Mouse (Mus musculus) embryonic facial prominence, embryonic 12.5 days (tissue): ENCODE measurements around the gene Mdm4. TPM values are rescaled to one million over a fixed set of nuclear protein-coding genes. Genes with fewer than 3 reads are reported as not detected.

ENCODE experiments used
- ATAC-seq: fragments of 200-750 bp; cut with Nextera tagmentation; 2 replicates; pipeline ENCODE4 v1.8.0; 2017; ENCODE audit not compliant: insufficient number of reproducible peaks, insufficient read depth, low FRiP score, low TSS enrichment
- H3K27ac ChIP-seq: fragments of 300-500 bp; sonication (generic); 2 replicates; pipeline ENCODE4 v1.5.1; 2016; ENCODE audit warnings: mild to moderate bottlenecking
- H3K27me3 ChIP-seq: fragments of 300-500 bp; sonication (generic); 2 replicates; pipeline ENCODE4 v1.6.1; 2016; ENCODE audit warnings: mild to moderate bottlenecking, moderate library complexity
- H3K36me3 ChIP-seq: fragments of 300-500 bp; sonication (generic); 2 replicates; pipeline ENCODE4 v1.6.1; 2016; ENCODE audit warnings: mild to moderate bottlenecking
- H3K4me1 ChIP-seq: fragments of 300-500 bp; sonication (generic); 2 replicates; pipeline ENCODE4 v1.6.1; 2016
- H3K4me2 ChIP-seq: fragments of 300-500 bp; sonication (generic); replicated peaks from 2 replicates; pipeline ENCODE4 v1.6.1; 2016; ENCODE audit warnings: mild to moderate bottlenecking, moderate library complexity
- H3K4me3 ChIP-seq: fragments of 300-500 bp; sonication (generic); 2 replicates; pipeline ENCODE4 v1.5.1; 2016; ENCODE audit warnings: mild to moderate bottlenecking
- H3K9ac ChIP-seq: fragments of 300-500 bp; sonication (generic); 2 replicates; pipeline ENCODE4 v1.6.1; 2016; ENCODE audit warnings: mild to moderate bottlenecking, moderate library complexity
- H3K9me3 ChIP-seq: fragments of 300-500 bp; sonication (generic); 2 replicates; pipeline ENCODE4 v1.6.1; 2016; ENCODE audit warnings: mild to moderate bottlenecking, moderate library complexity
- WGBS: fragments of 180-500 bp; shearing (Covaris S2); methylation state at CpG from one replicate; pipeline ENCODE4 v1.1.7; 2016; 5-methylcytosine and 5-hydroxymethylcytosine counted together
- polyA plus RNA-seq: library from polyadenylated mRNA; unstranded; fragments of >200 nt; fragmentation: Nextera tagmentation; extraction: Ambion mirVana; gene quantifications from 2 replicates; pipeline ENCODE4 v1.2.1, GENCODE M21; 2016

Mdm4 gene
- polyA plus RNA-seq, 1 experiment from 2014 or later: 46.9 TPM

DNA sequence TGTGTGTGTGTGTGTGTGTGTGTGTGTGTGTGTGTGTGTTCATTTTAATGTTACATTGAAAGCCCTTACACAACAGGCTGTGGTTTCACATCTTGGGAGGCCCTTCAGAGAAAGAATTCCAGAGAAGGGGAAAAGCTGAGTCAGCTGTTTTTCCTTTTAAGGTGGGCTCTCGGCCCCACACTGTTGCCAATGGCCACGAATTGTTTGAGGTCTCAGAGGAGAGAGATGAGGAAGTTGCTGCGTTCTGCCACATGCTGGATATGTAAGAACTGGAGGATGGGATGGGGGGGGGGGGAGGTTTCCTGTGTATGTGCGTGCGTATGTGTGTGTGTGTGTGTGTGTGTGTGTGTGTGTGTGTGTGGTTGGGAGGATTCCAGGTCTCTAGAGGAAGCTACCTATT is 39.8 kb upstream of the Mdm4 start:
- Histone ChIP-seq H3K9me3 (no peaks in the 10 kb centered on the region), H3K4me1 (peaks cover 23% of the 10 kb centered on the region), H3K9ac (no peak overlapping the region), H3K4me3 (no peak overlapping the region), H3K4me2 (no peak overlapping the region), H3K36me3 (peaks cover 20% of the 10 kb centered on the region), H3K27ac (peak overlapping the region; percentile 69; the same call in 1 of the 2 replicates), H3K27me3 (no peaks in the 10 kb centered on the region)
- 25% methylated on average over 3 of the region's 5 CpGs for WGBS
- no peak for ATAC-seq

DNA sequence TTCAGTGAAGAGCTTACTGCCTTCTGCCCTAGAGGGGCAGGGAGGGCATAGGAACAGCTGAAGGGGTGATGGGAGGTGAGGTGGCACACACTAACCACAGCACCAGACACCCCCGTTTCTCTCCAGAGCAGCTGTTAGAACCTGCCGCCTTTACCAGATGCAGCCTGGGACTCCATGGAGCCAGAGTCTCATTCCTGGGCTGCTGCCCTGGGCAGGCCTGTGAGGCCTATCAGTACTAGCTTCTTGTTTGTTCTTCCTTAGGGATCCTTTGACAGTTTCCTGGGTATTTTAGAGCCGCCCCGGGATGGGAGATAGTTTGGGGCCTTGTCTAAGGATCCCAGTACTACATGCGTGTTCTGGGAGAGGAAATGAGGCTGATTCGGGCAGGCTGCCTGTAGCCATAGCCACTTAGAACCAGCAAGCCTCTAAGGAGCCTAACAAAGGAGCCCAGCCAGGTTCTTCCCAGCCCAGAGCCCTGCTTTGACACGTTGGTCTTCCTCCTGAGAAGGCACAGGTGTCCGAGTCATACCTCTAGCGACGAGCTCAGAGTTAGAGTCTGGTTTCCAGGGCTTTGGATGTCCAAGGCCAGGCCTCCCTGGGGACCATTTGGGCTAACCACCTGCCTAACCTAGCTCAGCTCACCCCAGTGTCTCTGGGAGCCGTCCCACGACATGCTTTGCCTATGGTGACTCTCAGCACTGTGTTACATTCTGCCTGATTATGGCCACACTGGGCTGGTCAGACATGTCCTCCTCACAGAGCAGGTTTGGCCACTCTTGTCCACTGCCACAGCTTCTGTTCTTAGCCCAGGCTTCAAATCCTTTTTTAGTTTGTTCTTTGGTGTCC is 39.1 kb upstream of the Mdm4 start:
- Histone ChIP-seq H3K9me3 (no peaks in the 10 kb centered on the region), H3K27me3 (no peaks in the 10 kb centered on the region), H3K36me3 (peaks cover 20% of the 10 kb centered on the region), H3K4me1 (peaks cover 23% of the 10 kb centered on the region), H3K4me3 (no peak overlapping the region), H3K4me2 (no peak overlapping the region), H3K27ac (peak overlapping the region; percentile 69; the same call in 1 of the 2 replicates), H3K9ac (no peak overlapping the region)
- 78% methylated on average over 12 of the region's 12 CpGs for WGBS
- no peak for ATAC-seq

DNA sequence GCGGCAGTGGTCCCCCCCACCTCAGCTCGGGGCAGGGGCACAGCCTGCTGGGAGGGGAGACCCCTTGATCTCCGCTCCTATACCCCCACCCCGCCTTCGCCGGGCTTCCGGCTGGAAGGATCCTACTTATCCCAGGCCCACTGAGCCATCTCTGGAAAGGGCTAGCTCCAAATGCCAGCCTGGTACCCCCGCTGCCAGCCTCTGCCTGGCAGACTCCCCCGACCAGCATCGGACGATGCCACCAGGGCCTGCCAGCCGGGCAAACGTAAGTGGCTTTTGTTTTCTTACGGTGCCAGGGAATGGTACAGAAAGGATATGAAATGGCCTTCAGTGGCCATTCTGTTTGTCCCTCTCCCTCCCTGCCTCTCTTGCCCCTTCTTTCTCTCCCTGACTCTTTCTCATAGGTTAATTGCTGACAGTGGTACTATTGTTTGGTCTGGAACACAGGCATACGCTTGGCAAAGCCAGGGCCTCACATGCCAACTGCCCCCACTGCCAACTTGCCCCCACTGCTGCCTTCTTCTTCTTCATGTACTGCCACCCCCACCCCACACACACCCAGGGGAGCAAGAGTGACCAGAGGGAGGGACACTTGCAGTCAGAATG is 38.4 kb upstream of the Mdm4 start:
- H3K27ac ChIP-seq: no peak overlapping the region

DNA sequence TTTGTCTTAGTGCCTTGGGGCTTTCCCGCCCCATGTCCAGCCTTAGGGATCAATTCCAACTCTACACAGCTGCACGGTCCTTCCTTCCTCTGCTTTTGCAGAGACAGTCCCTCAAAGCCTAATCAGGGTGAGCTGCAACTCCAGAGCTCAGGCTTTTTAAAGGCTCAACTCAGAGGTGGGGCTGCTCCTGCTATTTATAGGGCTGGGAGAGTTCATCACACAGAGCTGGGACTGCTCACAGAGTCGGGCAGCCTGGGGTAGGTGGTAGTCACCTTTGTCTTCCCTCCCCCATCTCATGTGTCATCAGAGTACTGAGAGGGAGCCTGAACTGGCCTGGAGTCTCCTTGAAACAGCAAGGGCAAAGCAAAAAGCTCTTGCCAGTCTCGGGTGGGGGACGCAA is 37.9 kb upstream of the Mdm4 start:
- ATAC-seq: no peak
- Histone ChIP-seq H3K27me3 (no peaks in the 10 kb centered on the region), H3K9ac (no peak overlapping the region), H3K4me3 (no peak overlapping the region), H3K9me3 (no peaks in the 10 kb centered on the region), H3K4me2 (no peak overlapping the region), H3K36me3 (peaks cover 24% of the 10 kb centered on the region), H3K27ac (no peak overlapping the region), H3K4me1 (peaks cover 20% of the 10 kb centered on the region)
- WGBS: 58% methylated on average over 5 of the region's 5 CpGs

More for the DNA sequence above, 38.4 kb upstream of the Mdm4 start:
- H3K4me3 ChIP-seq: no peak overlapping the region
- H3K27me3 ChIP-seq: no peaks in the 10 kb centered on the region
- no peaks in the 10 kb centered on the region for H3K9me3 ChIP-seq
- peaks cover 22% of the 10 kb centered on the region for H3K36me3 ChIP-seq
- peaks cover 23% of the 10 kb centered on the region for H3K4me1 ChIP-seq
- 92% methylated on average over 15 of the region's 15 CpGs for WGBS
- no peak overlapping the region for H3K9ac ChIP-seq
- no peak for ATAC-seq
- no peak overlapping the region for H3K4me2 ChIP-seq

DNA sequence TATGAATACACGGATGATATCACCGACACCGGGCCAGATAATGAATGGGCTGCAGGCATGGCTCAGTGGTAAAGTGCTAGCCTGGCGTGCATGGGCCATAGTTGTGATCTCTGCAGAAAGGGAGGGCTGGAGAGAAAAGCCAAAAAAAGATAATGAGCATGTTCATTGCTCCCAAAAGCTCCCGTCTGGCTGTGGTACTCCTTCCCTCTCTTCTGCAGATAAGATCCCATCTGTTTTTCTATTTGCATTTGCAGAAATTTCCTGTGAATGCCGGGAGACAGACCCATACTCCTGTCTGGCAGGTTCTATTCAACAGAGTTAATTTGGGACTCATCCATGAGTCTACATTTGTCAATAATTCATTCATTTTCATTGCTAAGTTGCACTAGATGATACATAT is 32.8 kb upstream of the Mdm4 start:
- H3K27me3 ChIP-seq: no peaks in the 10 kb centered on the region
- no peak for ATAC-seq
- peaks cover 9% of the 10 kb centered on the region; the same call in 1 of the 2 replicates for H3K4me1 ChIP-seq
- WGBS: 90% methylated on average over 6 of the region's 6 CpGs
- no peak overlapping the region for H3K9ac ChIP-seq
- H3K4me2 ChIP-seq: no peak overlapping the region
- H3K4me3 ChIP-seq: no peak overlapping the region
- H3K36me3 ChIP-seq: peaks cover 16% of the 10 kb centered on the region
- no peak overlapping the region for H3K27ac ChIP-seq
- H3K9me3 ChIP-seq: no peaks in the 10 kb centered on the region

DNA sequence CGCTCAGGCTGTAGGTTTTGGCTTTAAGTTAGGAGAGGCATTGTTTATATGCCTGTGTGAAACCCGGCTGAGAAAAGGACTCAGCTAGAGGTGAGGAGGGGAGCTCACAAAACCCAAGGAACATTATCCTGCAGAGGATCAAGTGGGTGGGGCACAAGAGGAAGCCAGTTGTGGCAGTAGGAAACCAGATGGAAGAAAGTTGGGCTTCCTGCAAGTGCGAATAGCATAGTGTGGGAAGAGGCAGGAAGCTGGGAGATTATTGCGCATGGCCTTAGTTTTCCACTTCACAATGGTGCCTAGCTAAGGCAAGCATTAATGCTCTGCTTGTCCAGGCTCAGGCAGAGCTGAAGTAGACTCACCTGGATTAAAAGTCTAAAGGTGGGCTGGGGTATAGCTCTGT is 30.3 kb upstream of the Mdm4 start:
- 48% methylated on average over 4 of the region's 4 CpGs for WGBS
- Histone ChIP-seq H3K4me1 (peaks cover 24% of the 10 kb centered on the region), H3K4me2 (no peak overlapping the region), H3K27ac (no peak overlapping the region), H3K9me3 (no peaks in the 10 kb centered on the region), H3K9ac (no peak overlapping the region), H3K4me3 (no peak overlapping the region), H3K27me3 (no peaks in the 10 kb centered on the region), H3K36me3 (0 out of 2 replicates have a peak, but pooled peaks cover 4% of the 10 kb centered on the region)
- no peak for ATAC-seq

DNA sequence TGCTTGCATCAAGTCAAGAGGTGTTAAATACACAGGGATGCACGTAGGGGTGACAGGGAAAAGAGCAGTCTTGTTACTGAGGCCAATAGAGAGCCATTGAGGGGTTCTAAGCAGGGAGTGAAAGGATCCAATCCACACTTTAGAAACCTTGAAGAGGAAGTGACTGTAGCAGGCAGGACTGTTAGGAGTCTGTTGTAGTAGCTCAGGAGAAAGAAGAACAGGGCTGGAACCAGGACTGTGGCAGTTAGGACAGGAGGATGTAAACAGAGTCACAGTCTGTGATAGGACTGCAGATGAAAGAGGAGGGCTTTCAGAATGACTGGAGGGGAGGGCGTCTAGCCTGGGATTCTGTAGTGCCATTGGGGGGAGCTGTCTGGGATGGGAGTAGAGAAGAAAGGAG is 29.2 kb upstream of the Mdm4 start:
- no peak for ATAC-seq
- 0 out of 2 replicates have a peak, but pooled peaks cover 4% of the 10 kb centered on the region for H3K36me3 ChIP-seq
- 48% methylated on average over 2 of the region's 2 CpGs for WGBS
- H3K9ac ChIP-seq: no peak overlapping the region
- H3K4me1 ChIP-seq: peaks cover 24% of the 10 kb centered on the region
- no peak overlapping the region for H3K4me3 ChIP-seq
- H3K9me3 ChIP-seq: no peaks in the 10 kb centered on the region
- no peak overlapping the region for H3K27ac ChIP-seq
- H3K4me2 ChIP-seq: no peak overlapping the region
- no peaks in the 10 kb centered on the region for H3K27me3 ChIP-seq

DNA sequence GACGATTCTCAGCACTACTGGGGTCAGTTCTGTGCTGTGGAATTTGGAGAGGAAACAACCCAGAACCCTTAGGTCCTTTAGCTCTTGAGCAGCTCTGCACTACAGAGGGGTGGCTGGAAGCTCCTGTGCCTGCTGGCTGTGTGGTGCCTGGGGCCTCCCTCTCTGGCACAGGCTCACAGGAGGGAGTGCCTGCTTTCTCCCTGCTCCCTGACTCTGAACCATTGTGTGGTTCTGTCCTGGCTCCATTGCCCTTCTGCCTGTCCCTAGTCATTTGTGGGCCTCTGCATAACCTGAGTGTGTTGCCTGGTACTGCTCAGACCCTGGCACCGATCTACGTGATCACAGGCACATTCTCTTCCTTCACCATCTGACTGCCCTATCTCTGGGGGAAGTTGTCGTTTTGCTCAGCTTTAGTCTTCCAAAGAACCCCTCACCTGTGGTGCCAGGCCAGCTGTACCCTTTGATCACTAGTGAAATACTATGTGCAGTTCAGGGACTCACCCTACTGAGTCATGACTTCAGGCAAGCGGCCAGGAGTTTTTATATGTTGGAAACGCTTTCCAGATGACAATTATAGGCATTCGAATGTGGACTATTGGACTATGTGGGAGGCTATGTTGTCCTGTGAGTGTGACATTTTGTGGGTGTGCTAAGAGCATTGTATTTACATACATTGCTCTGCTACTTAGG is 27.1 kb upstream of the Mdm4 start:
- no peaks in the 10 kb centered on the region for H3K27me3 ChIP-seq
- 48% methylated on average over 7 of the region's 7 CpGs for WGBS
- H3K4me3 ChIP-seq: no peak overlapping the region
- H3K9me3 ChIP-seq: no peaks in the 10 kb centered on the region
- H3K36me3 ChIP-seq: no peaks in the 10 kb centered on the region
- H3K27ac ChIP-seq: no peak overlapping the region
- peaks cover 33% of the 10 kb centered on the region for H3K4me1 ChIP-seq
- H3K4me2 ChIP-seq: no peak overlapping the region
- ATAC-seq: no peak
- no peak overlapping the region for H3K9ac ChIP-seq

DNA sequence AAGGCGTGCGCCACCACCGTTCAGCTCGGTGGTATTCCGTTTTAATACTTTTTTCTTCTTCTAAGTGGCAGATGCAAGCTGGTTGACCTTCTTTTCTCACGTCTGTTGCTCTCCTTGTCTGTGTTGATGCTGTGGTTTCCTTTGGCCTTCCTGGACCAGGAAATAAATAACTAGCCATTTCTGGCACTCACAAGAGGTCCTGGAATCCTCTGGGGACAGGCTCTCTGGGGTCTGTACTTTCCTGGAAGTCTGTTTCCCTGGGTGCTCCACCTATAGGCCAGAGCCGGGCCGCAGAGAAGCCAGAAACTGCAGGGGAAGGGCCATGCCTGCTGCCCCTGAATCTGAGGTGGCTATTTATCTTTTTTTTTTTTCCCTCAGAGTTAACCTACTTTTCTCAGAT is 24.0 kb upstream of the Mdm4 start:
- H3K4me1 ChIP-seq: peaks cover 40% of the 10 kb centered on the region
- ATAC-seq: no peak
- 74% methylated on average over 8 of the region's 8 CpGs for WGBS

DNA sequence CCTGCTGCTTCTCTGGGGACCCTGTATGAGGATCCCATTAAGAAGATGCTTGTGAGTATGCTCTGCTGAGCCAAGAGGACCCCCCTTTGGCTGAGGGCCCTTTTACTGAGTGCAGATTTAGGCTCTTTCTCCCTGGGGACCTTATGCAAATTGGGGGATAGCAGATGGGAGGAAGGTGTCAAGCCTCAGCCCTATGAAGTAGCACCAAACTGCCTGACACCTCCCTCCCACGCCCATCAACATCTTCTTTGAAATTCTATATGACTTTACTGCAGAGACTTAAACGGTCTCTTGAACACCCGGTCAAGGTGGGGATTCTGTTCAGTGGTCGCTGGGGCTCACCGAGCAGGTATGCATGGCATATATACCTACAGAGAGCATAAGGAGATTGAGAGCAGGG is 22.7 kb upstream of the Mdm4 start:
- no peaks in the 10 kb centered on the region for H3K9me3 ChIP-seq
- peaks cover 45% of the 10 kb centered on the region for H3K4me1 ChIP-seq
- no peaks in the 10 kb centered on the region for H3K27me3 ChIP-seq
- no peak overlapping the region for H3K4me3 ChIP-seq
- WGBS: 60% methylated on average over 5 of the region's 5 CpGs
- no peak overlapping the region for H3K4me2 ChIP-seq
- no peak overlapping the region for H3K27ac ChIP-seq
- H3K36me3 ChIP-seq: no peaks in the 10 kb centered on the region
- no peak for ATAC-seq
- H3K9ac ChIP-seq: no peak overlapping the region

More for the DNA sequence above, 24.0 kb upstream of the Mdm4 start:
- no peak overlapping the region for H3K27ac ChIP-seq
- H3K36me3 ChIP-seq: no peaks in the 10 kb centered on the region
- H3K9me3 ChIP-seq: no peaks in the 10 kb centered on the region
- H3K9ac ChIP-seq: no peak overlapping the region
- no peaks in the 10 kb centered on the region for H3K27me3 ChIP-seq
- no peak overlapping the region for H3K4me3 ChIP-seq
- H3K4me2 ChIP-seq: no peak overlapping the region

DNA sequence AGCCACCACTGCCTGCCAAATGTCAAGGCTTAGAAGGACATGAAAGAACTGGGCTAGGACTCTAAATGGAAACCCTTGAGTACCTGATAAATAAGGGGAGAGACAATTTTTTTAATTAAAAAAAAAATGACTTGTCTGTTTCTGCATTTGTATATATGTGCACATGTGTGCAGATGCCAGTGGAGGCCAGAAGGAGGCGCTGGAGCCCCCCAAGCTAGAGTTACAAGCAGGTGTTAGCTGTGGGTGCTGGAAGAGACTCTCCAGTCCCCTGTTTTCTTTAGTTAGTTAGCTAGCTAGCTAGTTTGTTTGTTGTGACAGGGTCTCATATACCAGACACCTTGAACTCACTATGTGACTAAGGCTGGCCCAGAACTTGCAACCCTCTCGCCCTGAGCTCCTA is 21.5 kb upstream of the Mdm4 start:
- Histone ChIP-seq H3K27ac (no peak overlapping the region), H3K4me1 (peaks cover 45% of the 10 kb centered on the region)
- WGBS: 82% methylated on average over 2 of the region's 2 CpGs

More for the DNA sequence above, 21.5 kb upstream of the Mdm4 start:
- no peaks in the 10 kb centered on the region for H3K27me3 ChIP-seq
- no peak for ATAC-seq
- H3K9me3 ChIP-seq: no peaks in the 10 kb centered on the region
- no peak overlapping the region for H3K4me3 ChIP-seq
- H3K9ac ChIP-seq: no peak overlapping the region
- no peak overlapping the region for H3K4me2 ChIP-seq
- no peaks in the 10 kb centered on the region for H3K36me3 ChIP-seq
